Mouse (Mus musculus): ENCODE measurements around the gene Hnrnpul2. TPM values are rescaled to one million over a fixed set of nuclear protein-coding genes. Genes with fewer than 3 reads are reported as not detected.

The Hnrnpul2 gene
- 68.2 and 88.0 TPM in 2 replicates for total RNA-seq (2014; fragmentation: Nextera tagmentation)
- 85.2 and 100.0 TPM in 2 replicates for total RNA-seq (2017)

DNA sequence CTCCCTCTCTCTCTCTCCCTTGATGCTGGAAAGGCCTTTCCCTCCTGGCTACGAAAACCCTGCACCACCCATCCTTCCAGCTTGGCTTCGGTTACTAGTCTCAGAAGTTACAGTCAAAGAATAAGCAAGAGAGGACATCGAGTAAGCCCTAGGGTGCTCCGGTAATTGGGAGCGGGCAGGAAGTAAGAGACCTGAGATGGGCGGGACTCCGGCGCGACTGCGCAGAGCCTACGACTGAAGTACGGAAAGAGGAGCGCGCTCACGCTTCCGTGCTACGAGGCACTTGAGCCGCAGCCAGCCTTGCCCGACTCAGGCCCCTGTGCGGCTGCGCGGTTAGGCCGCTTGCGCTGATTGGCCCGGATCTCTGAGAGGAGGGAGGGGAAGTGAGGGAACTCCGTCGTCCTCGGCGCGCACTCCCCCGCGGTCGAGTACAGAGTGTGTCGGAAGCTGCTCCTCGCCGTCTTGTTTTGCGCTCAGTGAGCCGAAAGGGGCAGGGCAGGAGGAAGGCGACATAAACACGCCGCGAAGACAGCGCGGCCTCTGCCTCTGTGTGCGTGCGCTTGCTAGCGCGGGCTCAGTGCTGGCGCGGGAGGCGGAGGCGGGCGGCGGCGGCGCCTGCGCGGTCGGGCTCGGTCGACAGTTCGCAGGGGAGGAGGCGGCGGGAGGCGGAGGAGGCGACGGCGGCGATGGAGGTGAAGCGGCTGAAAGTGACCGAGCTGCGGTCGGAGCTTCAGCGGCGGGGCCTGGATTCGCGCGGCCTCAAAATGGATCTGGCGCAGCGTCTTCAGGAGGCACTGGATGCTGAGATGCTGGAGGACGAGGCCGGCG lies at the start of gene Hnrnpul2:
TSS of gene Hnrnpul2 (plus strand) at position 415 of the 828 bp plus-strand sequence.
- peak; percentile 90 for ATAC-seq (replicated peaks; ENCODE audit: low FRiP score, low TSS enrichment, poor library complexity, severe bottlenecking)

DNA sequence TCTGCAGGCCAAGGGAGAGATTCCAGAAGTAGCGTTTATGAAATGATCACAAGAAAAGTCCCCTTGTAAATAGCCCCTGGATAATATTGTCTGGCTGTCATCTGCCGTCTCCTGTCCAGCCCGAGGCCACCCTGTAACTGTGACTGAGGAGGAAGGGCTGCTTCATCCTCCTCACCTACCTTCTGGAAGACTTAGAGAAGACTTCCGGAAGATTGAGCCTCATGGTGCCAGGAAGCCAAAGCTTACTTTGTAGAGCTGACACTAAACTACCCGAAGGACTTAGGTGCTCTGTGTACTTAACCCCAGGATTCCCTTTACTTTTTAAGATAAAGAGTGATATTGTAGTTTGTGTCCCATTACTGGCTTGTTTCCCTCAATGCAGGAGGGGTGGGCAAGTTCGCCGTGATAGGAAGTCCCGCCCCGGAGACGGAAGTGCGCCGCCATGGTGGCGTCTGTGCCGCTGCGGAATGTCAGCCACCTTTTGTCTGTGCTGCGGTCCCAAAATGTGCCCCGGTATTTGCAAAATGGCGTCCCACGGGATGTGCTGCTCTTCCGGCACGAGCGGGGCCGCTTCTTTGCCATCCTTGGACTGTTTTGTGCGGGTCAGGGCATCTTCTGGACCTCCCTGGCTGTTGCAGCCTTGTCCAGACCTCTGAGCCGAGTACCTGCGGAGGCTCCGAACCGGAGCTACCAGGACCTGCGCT lies 49.1 kb upstream of the Hnrnpul2 start, which contains the start of gene Tmem223:
TSS of gene Tmem223 (plus strand) at position 430 of the 704 bp plus-strand sequence.
- peak; percentile 58 for ATAC-seq (replicated peaks; ENCODE audit: low FRiP score, low TSS enrichment, poor library complexity, severe bottlenecking)

DNA sequence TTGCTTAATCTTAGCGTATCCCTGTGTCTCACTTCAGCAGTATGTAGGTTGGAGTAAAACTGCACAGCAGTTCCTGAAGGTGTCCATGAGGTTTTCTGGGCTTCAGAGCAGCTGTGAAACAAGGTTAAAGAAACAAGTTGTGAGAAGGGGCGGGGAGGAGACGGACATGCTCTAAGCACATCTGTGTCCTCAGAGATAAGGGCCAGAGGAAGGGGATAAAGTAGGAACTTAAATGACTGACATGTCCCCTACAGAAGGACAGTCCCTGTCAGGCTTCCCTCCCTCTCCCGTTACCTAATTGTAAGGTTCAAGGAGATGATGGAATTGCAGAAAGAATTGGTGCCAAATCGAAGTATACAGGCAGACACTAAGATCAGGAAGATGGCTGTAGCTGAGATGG lies 46.8 kb upstream of the Hnrnpul2 start:
- peak; percentile 34; the same call in 1 of the 2 replicates for ATAC-seq (replicated peaks; ENCODE audit: low FRiP score, low TSS enrichment, poor library complexity, severe bottlenecking)

DNA sequence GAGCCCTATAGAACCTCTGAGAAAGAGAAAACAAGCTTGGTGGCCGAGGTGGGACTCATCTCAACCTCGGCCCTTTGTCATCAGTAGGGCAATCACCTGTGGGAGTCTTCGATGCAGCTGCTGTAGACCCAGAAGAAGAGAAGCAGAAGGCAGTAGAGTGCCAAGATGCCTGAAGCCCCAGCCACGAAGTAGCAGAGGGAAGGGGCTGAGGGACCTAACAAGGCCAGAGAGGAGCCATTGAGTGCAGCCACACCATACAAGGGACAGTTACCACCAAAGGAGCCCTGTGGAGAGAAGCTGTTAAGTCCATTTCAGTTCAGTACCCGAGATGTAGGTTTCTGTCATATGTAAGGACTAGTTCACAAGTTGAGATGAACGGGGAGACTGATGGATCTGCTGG lies 46.4 kb upstream of the Hnrnpul2 start:
- no peak for ATAC-seq (replicated peaks; ENCODE audit: low FRiP score, low TSS enrichment, poor library complexity, severe bottlenecking)

DNA sequence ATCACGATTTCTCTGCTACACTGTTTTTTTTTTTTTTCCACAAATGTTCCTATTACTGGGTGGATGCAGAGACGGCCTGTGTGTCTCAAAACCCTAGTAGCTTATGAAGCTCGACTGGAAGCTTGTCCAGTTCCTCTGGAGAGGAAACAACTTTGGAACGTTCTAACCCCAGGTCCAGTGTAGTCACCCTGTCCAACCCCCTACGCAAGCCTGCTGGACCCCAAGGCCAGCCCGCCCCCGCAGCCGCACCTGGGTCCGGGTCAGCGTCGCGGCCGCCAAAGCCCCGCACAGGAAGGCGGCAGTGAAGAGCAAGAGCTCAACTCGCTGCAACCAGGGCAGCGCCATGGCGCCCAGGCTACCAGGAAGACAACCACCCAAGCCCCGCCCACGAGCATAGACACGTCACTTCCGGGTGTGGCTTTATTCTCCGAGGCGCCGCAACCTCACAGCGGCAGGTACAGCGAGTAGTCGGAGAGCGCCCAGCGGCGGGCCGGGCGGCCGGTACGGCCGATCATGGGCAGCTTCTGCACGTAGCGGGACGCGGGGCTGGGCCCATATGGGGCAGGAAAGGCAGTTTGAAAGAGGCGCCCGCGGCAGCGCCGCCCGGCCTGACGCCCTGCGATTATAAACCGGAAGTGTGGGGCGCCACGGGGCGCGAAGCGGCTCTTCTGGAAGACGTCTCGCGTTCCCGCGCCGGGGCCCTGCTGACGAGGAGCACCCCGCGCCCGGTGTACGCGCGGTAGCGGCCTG lies 45.5 kb upstream of the Hnrnpul2 start, which contains the start of gene Tmem179b:
TSS of gene Tmem179b (minus strand) at position 382 of the 750 bp plus-strand sequence.
- ATAC-seq (replicated peaks; ENCODE audit: low FRiP score, low TSS enrichment, poor library complexity, severe bottlenecking) = peak; percentile 64

DNA sequence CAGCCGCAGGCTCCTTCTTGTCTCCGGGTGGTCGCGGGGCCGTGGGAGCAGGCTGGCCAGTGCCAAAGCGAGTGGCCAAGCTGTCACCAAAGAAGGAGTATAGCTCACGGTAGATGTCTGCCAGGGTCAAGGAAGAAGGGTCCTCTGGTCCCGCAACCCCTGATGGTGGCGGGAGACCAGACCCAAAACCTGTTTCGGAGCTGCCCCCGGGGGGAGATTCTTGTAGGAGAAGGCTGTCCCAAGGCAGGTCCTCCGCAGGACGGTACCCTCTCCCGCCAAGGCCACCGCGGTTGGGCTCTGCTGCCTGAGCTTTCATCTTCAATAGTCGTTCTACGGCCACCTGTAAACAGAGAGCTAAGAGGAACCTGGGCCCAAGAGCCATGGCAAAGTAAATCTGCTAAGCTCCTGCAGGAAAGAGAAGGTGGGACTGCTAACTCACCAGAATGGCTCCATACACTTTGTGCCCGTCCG lies 44.8 kb upstream of the Hnrnpul2 start:
- ATAC-seq (replicated peaks; ENCODE audit: low FRiP score, low TSS enrichment, poor library complexity, severe bottlenecking) = no peak

DNA sequence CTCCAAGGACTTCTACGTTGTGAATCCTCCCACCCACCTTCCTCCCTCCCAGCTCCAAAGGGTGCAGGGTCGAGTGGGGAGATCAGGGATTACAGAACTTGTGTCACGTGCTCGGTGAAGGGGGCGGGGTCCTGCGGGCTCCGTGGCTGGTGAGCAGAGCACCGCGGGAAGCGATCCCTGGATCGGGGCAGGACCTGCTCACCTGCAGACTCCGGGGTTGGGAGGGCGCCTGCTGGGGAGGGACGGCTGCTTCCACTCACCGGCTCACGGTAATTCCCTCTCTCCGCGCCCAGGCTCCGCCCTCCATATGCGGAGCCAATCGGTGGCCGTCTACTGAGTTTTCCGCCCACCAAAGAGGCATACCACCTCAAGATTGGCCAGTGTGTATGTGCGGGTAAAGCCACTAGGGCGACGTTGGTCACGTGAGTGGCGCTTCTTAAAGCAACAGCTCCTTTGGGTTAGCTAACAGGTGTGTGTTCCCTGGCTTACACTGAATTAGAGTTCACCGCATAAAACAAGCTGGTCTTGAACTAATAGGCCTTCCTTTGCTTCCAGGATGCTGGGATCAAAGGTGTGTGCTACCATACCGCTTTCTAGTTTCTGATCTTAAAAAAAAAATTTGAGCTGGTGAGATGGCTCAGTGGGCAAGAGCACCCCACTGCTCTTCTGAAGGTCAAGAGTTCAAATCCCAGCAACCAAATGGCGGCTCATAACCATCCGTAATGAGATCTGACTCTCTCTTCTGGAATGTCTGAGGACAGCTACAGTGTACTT lies 33.6 kb upstream of the Hnrnpul2 start, which contains the start of gene Taf6l:
TSS of gene Taf6l (minus strand) at position 410 of the 774 bp plus-strand sequence.
- ATAC-seq (replicated peaks; ENCODE audit: low FRiP score, low TSS enrichment, poor library complexity, severe bottlenecking) = peak; percentile 99

DNA sequence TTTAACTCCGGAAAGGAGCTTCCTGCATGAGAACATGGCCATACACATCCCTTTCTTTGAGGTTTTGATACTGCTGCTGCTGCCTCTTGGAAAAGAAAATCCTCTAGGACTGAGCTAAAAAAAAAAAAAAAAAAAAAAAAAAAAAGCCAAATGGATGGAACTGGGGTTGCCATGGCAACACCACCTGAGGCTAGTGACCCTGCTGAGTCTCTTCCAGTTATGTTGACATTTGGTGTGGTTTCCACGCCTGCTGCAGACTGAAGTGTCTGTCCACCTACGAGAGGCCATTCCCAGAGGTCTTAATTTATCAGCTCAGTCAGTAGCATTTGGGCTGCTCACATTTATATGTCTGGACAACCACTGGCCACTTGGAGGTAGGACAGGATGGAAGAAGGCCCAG lies 31.3 kb upstream of the Hnrnpul2 start:
- no peak for ATAC-seq (replicated peaks; ENCODE audit: low FRiP score, low TSS enrichment, poor library complexity, severe bottlenecking)

DNA sequence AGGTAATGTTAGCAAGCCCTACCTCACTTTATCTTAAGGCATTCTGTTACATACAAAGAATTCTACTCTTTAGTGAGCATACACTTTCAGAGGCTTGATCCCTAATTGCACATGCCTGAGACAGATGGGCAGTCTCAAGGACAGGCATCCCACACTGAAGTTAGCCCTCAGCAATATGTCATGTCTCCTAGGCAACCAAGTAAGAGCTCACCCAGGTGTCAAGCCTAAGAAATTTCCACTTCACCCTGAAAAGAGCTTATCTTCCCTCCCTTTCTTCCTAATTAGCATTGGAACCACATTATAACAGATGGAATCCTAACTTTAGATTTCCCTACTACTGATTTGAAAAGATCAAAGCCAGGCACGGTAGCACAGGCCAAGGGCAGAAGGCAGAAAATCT lies 30.6 kb upstream of the Hnrnpul2 start:
- ATAC-seq (replicated peaks; ENCODE audit: low FRiP score, low TSS enrichment, poor library complexity, severe bottlenecking) = no peak

DNA sequence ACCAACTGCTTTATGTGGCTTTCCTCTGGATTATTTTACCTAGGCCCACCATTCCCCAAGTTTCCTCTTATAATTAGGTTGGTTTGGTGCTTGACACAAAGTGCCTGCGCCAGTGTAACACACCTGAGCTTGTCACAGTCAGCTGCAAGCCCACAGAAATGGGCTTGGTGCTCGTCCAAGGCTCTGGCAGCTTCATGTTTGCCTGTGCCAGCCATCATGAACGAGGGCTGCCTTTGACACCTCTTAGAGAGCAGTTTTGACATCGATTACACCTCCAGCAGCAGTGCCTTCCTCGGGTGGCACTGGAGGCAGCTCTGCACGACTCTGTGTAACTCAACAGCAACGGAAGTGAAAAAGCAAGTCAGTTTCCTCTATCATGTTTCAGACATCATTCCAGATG lies 29.6 kb upstream of the Hnrnpul2 start:
- ATAC-seq (replicated peaks; ENCODE audit: low FRiP score, low TSS enrichment, poor library complexity, severe bottlenecking) = no peak

DNA sequence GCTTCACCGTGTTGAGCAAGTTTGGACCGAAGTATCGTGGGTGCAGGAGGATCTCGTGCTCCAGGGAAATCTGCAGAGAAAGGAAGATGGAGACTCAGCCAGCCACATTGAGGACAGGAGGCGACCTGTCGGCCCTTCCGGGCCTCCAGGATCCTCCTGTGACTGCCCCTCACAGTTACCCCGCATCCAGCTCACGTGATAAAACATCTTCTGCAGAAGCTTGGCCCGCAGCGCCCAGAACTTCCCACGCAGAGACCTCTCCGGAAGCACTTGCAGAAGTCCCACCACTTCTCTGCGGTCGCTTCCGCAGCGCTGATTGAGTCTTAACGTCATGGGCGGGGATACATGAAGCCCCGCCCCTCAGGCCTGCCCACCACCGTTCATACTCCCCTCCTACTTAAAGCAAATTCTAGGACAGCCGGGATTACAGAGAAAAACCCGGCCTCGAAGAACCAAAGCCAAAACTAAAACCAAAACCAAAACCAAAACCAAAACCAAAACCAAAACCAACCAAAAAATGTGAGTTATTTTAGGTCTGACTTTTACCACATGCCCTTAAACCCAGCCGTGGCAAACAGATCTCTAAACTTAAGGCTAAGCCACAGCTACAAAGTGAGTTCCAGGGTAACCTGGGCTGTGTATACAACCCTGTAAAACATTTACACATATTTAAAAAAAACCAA lies 21.4 kb upstream of the Hnrnpul2 start, which contains the start of gene Polr2g:
TSS of gene Polr2g (minus strand) at position 314 of the 683 bp plus-strand sequence.
- ATAC-seq (replicated peaks; ENCODE audit: low FRiP score, low TSS enrichment, poor library complexity, severe bottlenecking) = peak; percentile 78

DNA sequence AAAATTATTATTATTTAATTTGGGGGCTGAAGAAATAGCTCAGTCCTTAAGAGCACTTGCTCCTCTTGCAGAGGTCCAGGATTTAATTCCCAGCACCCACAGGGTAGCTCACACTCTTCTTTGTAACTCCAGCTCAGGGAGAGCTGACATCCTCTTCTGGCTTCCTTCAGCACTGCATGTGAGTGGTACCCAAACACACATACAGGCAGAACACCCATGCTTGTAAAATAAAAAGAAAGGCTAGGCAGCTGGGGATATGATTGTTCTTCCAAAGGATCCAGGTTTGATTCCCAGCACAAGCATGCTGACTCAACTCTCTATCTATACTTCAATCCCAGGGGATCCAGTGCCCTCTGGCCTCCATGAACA lies 20.9 kb upstream of the Hnrnpul2 start:
- no peak for ATAC-seq (replicated peaks; ENCODE audit: low FRiP score, low TSS enrichment, poor library complexity, severe bottlenecking)

DNA sequence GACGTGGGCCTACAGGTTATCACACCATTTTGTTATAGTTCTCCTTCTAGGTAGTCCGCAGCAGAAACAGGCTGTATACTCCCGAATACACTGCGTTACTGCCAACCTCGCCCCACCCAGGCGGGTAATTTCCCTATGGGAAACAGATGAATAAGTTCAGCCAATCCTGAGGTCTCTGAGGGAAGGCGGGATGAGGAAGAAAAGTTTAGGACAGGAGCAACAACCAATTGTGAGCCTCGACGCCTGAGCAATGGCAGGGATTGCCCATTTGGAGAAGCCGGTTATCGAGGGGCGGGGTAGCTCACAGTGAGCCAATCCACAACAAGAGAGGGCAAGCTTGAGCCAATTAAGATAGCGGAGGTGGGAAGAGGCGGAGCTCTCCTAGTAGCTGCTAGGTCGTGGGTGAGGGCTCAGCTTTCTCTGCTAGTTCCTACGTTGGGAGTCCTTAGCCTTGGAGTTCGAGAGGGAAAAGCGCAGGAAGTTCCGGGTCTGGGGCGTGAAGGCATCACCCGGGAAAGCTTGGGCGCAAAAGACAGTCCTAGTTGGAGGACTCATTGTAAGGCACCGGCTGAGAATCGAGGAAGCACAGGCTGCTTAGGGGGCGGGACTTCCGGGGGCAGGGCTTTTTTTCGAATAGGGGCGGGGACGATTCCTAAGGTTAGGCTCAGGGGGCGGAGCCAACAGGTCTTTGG lies 17.5 kb upstream of the Hnrnpul2 start, which contains the start of gene Zbtb3:
TSS of gene Zbtb3 (plus strand) at position 426 of the 692 bp plus-strand sequence.
- peak; percentile 95 for ATAC-seq (replicated peaks; ENCODE audit: low FRiP score, low TSS enrichment, poor library complexity, severe bottlenecking)

DNA sequence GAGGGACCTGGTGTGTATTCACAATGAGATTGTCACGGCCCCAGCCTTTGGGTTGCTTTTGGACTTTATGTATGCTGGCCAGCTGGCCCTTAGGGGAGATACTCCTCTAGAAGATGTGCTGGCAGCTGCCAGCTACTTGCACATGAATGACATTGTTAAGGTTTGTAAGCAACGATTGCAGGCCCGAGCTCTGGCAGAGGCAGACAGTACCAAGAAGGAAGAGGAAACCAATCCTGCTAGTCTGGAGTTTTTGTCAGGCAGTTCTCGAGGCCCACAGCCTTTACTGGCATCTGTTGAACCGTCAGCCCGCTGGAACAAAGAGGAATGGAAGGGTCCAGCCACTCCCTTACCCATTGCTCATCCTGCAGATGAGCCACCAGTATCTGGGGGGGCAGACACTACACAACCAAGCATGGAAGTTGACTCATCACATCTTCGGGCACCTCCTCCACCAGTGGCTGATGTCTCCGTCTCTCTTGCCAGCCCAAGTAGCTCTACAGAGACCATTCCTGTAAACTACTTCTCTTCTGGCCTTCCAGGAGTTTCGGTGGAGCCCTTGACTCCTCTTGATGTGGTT lies 16.5 kb upstream of the Hnrnpul2 start:
- no peak for ATAC-seq (replicated peaks; ENCODE audit: low FRiP score, low TSS enrichment, poor library complexity, severe bottlenecking)

DNA sequence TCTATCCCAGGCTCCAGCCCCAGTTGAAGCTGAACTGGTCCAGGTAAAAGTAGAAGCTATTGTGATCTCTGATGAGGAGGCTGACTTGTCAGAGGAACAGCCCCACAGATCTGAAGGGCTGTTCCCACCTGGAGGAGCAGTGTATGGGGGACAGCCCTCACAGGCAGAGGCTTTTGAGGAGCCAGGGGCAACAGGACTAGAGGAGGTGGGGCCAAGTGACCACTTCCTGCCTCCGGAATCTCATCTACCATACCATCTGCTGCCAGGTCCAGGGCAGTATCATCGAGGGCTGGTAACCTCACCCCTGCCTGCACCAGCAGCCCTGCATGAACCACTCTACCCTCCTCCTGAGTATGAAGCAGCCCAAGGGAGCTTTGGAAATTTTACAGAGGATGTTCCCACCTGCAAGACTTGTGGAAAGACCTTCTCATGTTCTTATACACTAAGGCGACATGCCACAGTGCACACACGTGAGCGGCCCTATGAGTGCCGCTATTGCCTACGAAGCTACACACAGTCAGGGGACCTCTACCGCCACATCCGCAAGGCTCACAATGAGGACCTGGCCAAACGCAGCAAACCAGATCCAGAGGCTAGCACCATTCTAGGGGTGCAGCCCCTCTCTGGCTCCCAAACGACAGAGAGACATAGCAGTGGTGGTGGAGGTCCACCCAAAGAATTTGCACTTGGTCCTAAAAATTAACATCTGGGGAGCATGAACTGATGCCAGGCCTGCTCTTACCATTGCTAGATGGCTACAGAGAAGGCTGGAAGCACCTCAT lies 15.7 kb upstream of the Hnrnpul2 start:
- no peak for ATAC-seq (replicated peaks; ENCODE audit: low FRiP score, low TSS enrichment, poor library complexity, severe bottlenecking)

DNA sequence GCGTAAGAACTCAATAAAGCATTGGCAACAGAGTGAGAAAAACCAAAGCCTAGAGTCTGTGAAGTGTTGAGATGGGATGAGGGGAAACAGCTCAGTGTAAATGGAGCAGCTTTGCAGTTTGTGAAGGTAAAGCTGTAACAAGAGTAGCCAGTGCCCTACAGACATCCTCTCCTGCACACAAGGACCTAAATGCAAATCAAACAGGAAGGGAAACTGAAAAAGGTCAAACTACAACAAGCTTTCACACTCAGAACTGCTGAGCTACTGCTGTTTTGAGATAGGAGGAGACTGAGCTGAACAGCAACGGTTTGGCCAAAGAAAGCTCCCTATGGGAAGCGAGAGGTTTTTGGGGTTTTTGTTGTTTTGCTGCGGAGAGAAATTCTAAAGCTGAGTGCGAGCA lies 13.0 kb upstream of the Hnrnpul2 start:
- no peak for ATAC-seq (replicated peaks; ENCODE audit: low FRiP score, low TSS enrichment, poor library complexity, severe bottlenecking)

DNA sequence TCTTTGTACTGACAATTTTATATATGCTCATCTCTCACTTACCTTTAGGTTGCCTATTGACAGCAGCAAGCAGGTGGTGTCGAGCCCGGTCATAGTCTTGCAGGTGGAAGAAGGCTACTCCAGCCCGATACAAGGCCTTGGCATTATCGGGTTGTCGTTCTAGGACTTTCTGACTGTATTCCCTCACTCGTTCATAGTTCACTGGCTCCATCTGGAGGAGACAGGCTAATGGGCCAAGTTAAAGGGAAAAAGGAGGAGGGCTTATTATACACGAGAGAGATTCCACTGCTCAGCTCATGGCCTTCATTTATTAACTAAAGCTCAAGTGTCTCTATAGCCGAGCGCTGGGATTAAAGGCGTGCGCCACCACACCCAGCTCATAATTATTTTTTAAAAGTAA lies 4.0 kb upstream of the Hnrnpul2 start:
- no peak for ATAC-seq (replicated peaks; ENCODE audit: low FRiP score, low TSS enrichment, poor library complexity, severe bottlenecking)

All from megakaryocyte-erythroid progenitor cell, adult 5-6 weeks (primary cell).